Mouse (Mus musculus): ENCODE data around the gene Sirt1.

- TF ChIP-seq CTCF (IDR thresholded peaks at IDR 0.05; ENCODE audit: extremely low read depth, insufficient read depth, low read length): no peak
- no peak for TF ChIP-seq POLR2A (IDR thresholded peaks at IDR 0.05; ENCODE audit: extremely low read depth, insufficient read depth, low read length)
Measured at GRCm38 (mm10) chr10:63272401-63272800, 109.1 kb downstream of the Sirt1 start.

Data from cortical plate, adult 2 months (tissue).